Mouse (Mus musculus) left cerebral cortex, adult 2 months (tissue): ENCODE measurements at regions not wholly inside any gene's neighbourhood (a gene's known extent, or its start where the extent isn't known, plus 50 kb on each side); places are given as distances from the start of the nearest gene placed in this dataset.
"Not testable (repeated sequence)": the region's sequence is repeated elsewhere in the genome, so short reads cannot be mapped to it uniquely, and the experiment has no call there.

ENCODE experiments used
- DNase-seq, 2 experiments: peaks; one replicate each; pipeline ENCODE4 v3.0.0; 2021 to 2022; ENCODE audit warnings: low spot score in 2 of 2, mixed read lengths in 1 of 2; ENCODE audit errors: extremely low spot score in 1 of 2
- H3K27ac ChIP-seq: fragments of 200-600 bp; 2 replicates; pipeline ENCODE4 v1.8.1; 2022
- H3K4me3 ChIP-seq: fragments of 200-600 bp; 2 replicates; pipeline ENCODE4 v1.8.1; 2022
- CTCF ChIP-seq: fragments of 200-600 bp; IDR thresholded peaks from 2 replicates; pipeline ENCODE4 v1.8.1; 2022; ENCODE audit warnings: antibody characterized with exemption, mild to moderate bottlenecking, moderate library complexity
- intact Hi-C: fragments of 180-260 bp; cut with DNase I; formaldehyde crosslinking; loops from one replicate; pipeline ENCODE4 v1.15.1; 2025

- H3K4me3 ChIP-seq, result no peak overlapping the region
- no peak for DNase-seq
- intact Hi-C loops, result no loop called here
- TF ChIP-seq CTCF, result no peak
- H3K27ac ChIP-seq, result no peak overlapping the region
Measured at GRCm38 (mm10) chr1:145139267-145139651, 364.0 kb upstream of the Rgs18 start.

GRCm38 (mm10) chr1:145138452-145139266 lies 363.4 kb upstream of the Rgs18 start:
- H3K4me3 ChIP-seq, result no peak overlapping the region
- no peak for TF ChIP-seq CTCF
- intact Hi-C loops, result no loop called here
- DNase-seq, result no peak
- no peak overlapping the region for H3K27ac ChIP-seq

GRCm38 (mm10) chr1:145131020-145131419 lies 355.8 kb upstream of the Rgs18 start:
- intact Hi-C loops, result no loop called here
- H3K27ac ChIP-seq, result no peak overlapping the region
- no peak; the same call in 1 of the 2 replicates for TF ChIP-seq CTCF
- H3K4me3 ChIP-seq, result no peak overlapping the region
- no peak for DNase-seq

GRCm38 (mm10) chr1:145113171-145113570 lies 337.9 kb upstream of the Rgs18 start:
- no peak overlapping the region for H3K27ac ChIP-seq
- DNase-seq, result no peak
- no peak for TF ChIP-seq CTCF
- intact Hi-C loops, result no loop called here
- no peak overlapping the region for H3K4me3 ChIP-seq

GRCm38 (mm10) chr1:145106771-145107170 lies 331.5 kb upstream of the Rgs18 start:
- H3K27ac ChIP-seq, DNase-seq, intact Hi-C loops, H3K4me3 ChIP-seq: not testable (repeated sequence)

GRCm38 (mm10) chr1:145065255-145065854 lies 290.1 kb upstream of the Rgs18 start:
- no peak for DNase-seq
- Histone ChIP-seq H3K4me3 (no peak overlapping the region), H3K27ac (no peak overlapping the region)
- intact Hi-C loops, result no loop called here
- TF ChIP-seq CTCF, result no peak

GRCm38 (mm10) chr1:145064384-145064783 lies 289.1 kb upstream of the Rgs18 start:
- DNase-seq, result no peak
- Histone ChIP-seq H3K4me3 (no peak overlapping the region), H3K27ac (no peak overlapping the region)
- no peak for TF ChIP-seq CTCF
- intact Hi-C loops, result no loop called here

- no peak for DNase-seq
- no peak overlapping the region for H3K4me3 ChIP-seq
- TF ChIP-seq CTCF, result no peak
- peak overlapping the region; percentile 2 for H3K27ac ChIP-seq
- intact Hi-C loops, result loop anchor here (5.0 kb wide), 3 partner anchors 212 to 528 kb away; no protein-coding TSS in a partner anchor
Measured at GRCm38 (mm10) chr1:145015623-145016022, 240.4 kb upstream of the Rgs18 start.

GRCm38 (mm10) chr1:145010833-145011232 lies 235.6 kb upstream of the Rgs18 start:
- no peak for DNase-seq
- TF ChIP-seq CTCF, result no peak

GRCm38 (mm10) chr1:144978167-144978566 lies 202.9 kb upstream of the Rgs18 start:
- no peak for DNase-seq
- Histone ChIP-seq H3K27ac (no peak overlapping the region), H3K4me3 (no peak overlapping the region)
- intact Hi-C loops, result no loop called here
- TF ChIP-seq CTCF, result no peak

More at GRCm38 (mm10) chr1:145010833-145011232, 235.6 kb upstream of the Rgs18 start:
- intact Hi-C loops, result no loop called here
- H3K4me3 ChIP-seq, result no peak overlapping the region
- no peak overlapping the region for H3K27ac ChIP-seq

GRCm38 (mm10) chr1:144965736-144966135 lies 190.5 kb upstream of the Rgs18 start:
- intact Hi-C loops, result no loop called here
- Histone ChIP-seq H3K27ac (no peak overlapping the region), H3K4me3 (no peak overlapping the region)
- no peak for DNase-seq
- TF ChIP-seq CTCF, result no peak

GRCm38 (mm10) chr1:144939006-144939405 lies 163.8 kb upstream of the Rgs18 start:
- Histone ChIP-seq H3K27ac (no peak overlapping the region), H3K4me3 (no peak overlapping the region)
- no peak for TF ChIP-seq CTCF
- intact Hi-C loops, result no loop called here
- DNase-seq, result no peak

GRCm38 (mm10) chr1:144926136-144926535 lies 150.9 kb upstream of the Rgs18 start:
- no peak for TF ChIP-seq CTCF
- intact Hi-C loops, result no loop called here
- Histone ChIP-seq H3K27ac (no peak overlapping the region), H3K4me3 (no peak overlapping the region)
- no peak for DNase-seq
